Mouse (Mus musculus) MEL (cell line): ENCODE measurements around the gene Isy1.

Experiments used
- CTCF ChIP-seq, 3 experiments: IDR thresholded peaks in 2 of 3; conservative IDR thresholded peaks in 1 of 3; 2 replicates each; pipeline ENCODE4 v1.5.1; 2011 to 2012; ENCODE audit warnings: low read length in 3 of 3, low read depth in 2 of 3, mild to moderate bottlenecking in 2 of 3, improper control_type of control experiment in 1 of 3, inconsistent platforms in 1 of 3, mixed read lengths in 1 of 3, moderate library complexity in 1 of 3; ENCODE audit not compliant: control insufficient read depth in 1 of 3, insufficient read depth in 1 of 3, poor library complexity in 1 of 3, severe bottlenecking in 1 of 3
- HCFC1 ChIP-seq: IDR thresholded peaks from 2 replicates; pipeline ENCODE4 v1.6.1; 2012; ENCODE audit warnings: low read depth, mild to moderate bottlenecking, inconsistent platforms, low read length, improper control_type of control experiment, moderate library complexity
- POLR2A ChIP-seq, 2 experiments: IDR thresholded peaks; 2 replicates each; pipeline ENCODE4 v1.6.1; 2011 to 2012; ENCODE audit warnings: low read length in 2 of 2, mild to moderate bottlenecking in 2 of 2, control low read depth in 1 of 2, improper control_type of control experiment in 1 of 2, low read depth in 1 of 2, moderate library complexity in 1 of 2; ENCODE audit not compliant: control insufficient read depth in 1 of 2, insufficient read depth in 1 of 2, poor library complexity in 1 of 2
- SIN3A ChIP-seq: IDR thresholded peaks from 2 replicates; pipeline ENCODE4 v1.6.1; 2012; ENCODE audit warnings: low read length, improper control_type of control experiment, inconsistent platforms
- ZMIZ1 ChIP-seq: IDR thresholded peaks from 2 replicates; pipeline ENCODE4 v1.6.1; 2012; ENCODE audit warnings: low read depth, mild to moderate bottlenecking, inconsistent platforms, low read length, improper control_type of control experiment, moderate library complexity
- ZNF384 ChIP-seq: IDR thresholded peaks from 2 replicates; pipeline ENCODE4 v1.6.1; 2012; ENCODE audit warnings: low read depth, mild to moderate bottlenecking, inconsistent platforms, low read length, improper control_type of control experiment

GRCm38 (mm10) chr6:87786621-87787020 is 52.0 kb downstream of the Isy1 start:
- TF ChIP-seq ZNF384 (no peak), SIN3A (no peak), HCFC1 (no peak), POLR2A (IDR thresholded peaks at IDR 0.05; ENCODE audit: control insufficient read depth in 1 of 2, insufficient read depth in 1 of 2, low read depth in 1 of 2, low read length in 2 of 2, poor library complexity in 1 of 2) (no peak), ZMIZ1 (no peak), CTCF (IDR thresholded peaks at IDR 0.05 in 2 of 3, conservative IDR thresholded peaks at IDR 0.05 in 1 of 3; ENCODE audit: control insufficient read depth in 1 of 3, insufficient read depth in 1 of 3, low read depth in 2 of 3, low read length in 3 of 3, poor library complexity in 1 of 3, severe bottlenecking in 1 of 3) (no peak)
